Mouse (Mus musculus): ENCODE results near the gene Lpar1. TPM values are rescaled to one million over a fixed set of nuclear protein-coding genes. Genes with fewer than 3 reads are reported as not detected.

The Lpar1 gene
- polyA plus RNA-seq, 1 experiment from 2014 or later = 37.4 TPM

DNA sequence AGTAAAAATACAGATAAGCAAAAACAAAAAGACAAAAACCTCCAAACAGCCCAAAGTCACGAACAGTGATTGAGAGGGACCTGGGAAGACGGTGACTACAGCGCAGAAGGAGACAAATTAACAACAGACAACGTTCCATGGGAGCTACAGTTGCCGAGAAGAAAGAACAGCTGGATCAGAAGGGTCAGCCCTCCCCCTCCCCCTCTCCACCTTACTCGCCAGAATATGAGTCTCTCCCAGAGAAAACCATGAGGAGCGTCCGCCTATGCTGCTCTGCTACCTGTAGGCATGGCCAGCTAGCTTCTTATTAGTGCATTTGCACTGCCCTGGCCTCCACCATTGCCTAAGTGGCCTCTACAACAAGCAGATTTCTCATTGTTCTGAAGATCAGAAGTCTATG, 32.6 kb downstream of the Lpar1 start:
- no peaks in the 10 kb centered on the region for H3K27me3 ChIP-seq (ENCODE audit: control insufficient read depth, insufficient read depth, low read length)
- no peak overlapping the region for H3K4me2 ChIP-seq (replicated peaks; ENCODE audit: low read depth, low read length)
- 0 out of 2 replicates have a peak, but pooled peaks cover 4% of the 10 kb centered on the region for H3K4me1 ChIP-seq (ENCODE audit: control insufficient read depth, insufficient read depth, low read length)
- H3K36me3 ChIP-seq (ENCODE audit: control insufficient read depth, insufficient read depth, low read length) = no peaks in the 10 kb centered on the region
- no peak for ATAC-seq (ENCODE audit: low FRiP score, low TSS enrichment)
- no peak overlapping the region for H3K9ac ChIP-seq (ENCODE audit: low read depth, low read length)
- no peak overlapping the region for H3K27ac ChIP-seq (ENCODE audit: low read depth, low read length)
- H3K4me3 ChIP-seq (ENCODE audit: low read length) = no peak overlapping the region
- 73% methylated on average over 8 of the region's 8 CpGs for WGBS
- no peaks in the 10 kb centered on the region for H3K9me3 ChIP-seq (ENCODE audit: control insufficient read depth, low read length)

DNA sequence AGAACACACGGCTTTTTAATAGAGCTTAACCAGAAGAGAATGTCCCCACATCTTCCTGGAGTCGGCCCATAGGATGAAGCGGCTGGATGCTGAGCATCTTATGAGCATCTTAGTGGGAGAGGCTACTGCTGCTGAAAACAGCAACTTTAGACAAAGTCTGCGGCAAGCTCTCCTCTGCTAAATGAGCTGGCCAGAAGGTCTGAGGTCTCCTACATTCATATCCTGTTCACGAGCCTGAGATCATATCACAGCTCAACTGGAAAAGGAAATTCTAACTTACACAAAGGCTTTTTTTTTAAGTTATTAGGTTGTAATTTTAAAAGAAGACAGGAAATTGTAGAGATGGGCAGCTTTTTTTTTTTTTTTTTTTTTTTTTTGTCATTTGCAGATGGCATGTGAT, 33.2 kb downstream of the Lpar1 start:
- Histone ChIP-seq H3K36me3 (ENCODE audit: control insufficient read depth, insufficient read depth, low read length) (no peaks in the 10 kb centered on the region), H3K4me2 (replicated peaks; ENCODE audit: low read depth, low read length) (no peak overlapping the region), H3K9me3 (ENCODE audit: control insufficient read depth, low read length) (no peaks in the 10 kb centered on the region), H3K27me3 (ENCODE audit: control insufficient read depth, insufficient read depth, low read length) (no peaks in the 10 kb centered on the region), H3K27ac (ENCODE audit: low read depth, low read length) (no peak overlapping the region), H3K9ac (ENCODE audit: low read depth, low read length) (no peak overlapping the region), H3K4me3 (ENCODE audit: low read length) (no peak overlapping the region), H3K4me1 (ENCODE audit: control insufficient read depth, insufficient read depth, low read length) (0 out of 2 replicates have a peak, but pooled peaks cover 4% of the 10 kb centered on the region)
- ATAC-seq (ENCODE audit: low FRiP score, low TSS enrichment) = no peak
- 76% methylated on average over 5 of the region's 5 CpGs for WGBS

DNA sequence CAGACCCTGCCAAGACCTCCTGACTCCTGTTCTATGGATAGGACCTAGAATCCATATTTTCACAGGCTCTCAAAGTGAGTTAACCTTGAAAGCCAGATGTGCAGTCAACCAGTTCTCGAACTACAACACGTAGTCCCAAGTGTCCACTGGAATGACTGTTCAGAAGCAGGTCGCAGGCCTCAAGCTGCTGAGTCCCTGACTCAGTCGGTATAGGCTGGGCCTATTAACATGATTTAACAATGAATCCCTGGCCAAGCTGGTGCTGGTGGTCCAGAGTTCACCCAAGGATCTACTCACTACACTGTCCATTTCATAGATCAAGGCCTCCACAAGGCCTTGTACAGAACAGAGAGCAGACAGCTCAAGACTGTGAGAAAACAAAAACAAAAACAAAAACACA, 33.8 kb downstream of the Lpar1 start:
- H3K4me3 ChIP-seq (ENCODE audit: low read length) = no peak overlapping the region
- 0 out of 2 replicates have a peak, but pooled peaks cover 4% of the 10 kb centered on the region for H3K4me1 ChIP-seq (ENCODE audit: control insufficient read depth, insufficient read depth, low read length)
- ATAC-seq (ENCODE audit: low FRiP score, low TSS enrichment) = no peak
- H3K27me3 ChIP-seq (ENCODE audit: control insufficient read depth, insufficient read depth, low read length) = no peaks in the 10 kb centered on the region
- H3K9ac ChIP-seq (ENCODE audit: low read depth, low read length) = no peak overlapping the region
- no peaks in the 10 kb centered on the region for H3K9me3 ChIP-seq (ENCODE audit: control insufficient read depth, low read length)
- no peak overlapping the region for H3K4me2 ChIP-seq (replicated peaks; ENCODE audit: low read depth, low read length)
- no peak overlapping the region for H3K27ac ChIP-seq (ENCODE audit: low read depth, low read length)
- WGBS = 75% methylated on average over 4 of the region's 4 CpGs
- no peaks in the 10 kb centered on the region for H3K36me3 ChIP-seq (ENCODE audit: control insufficient read depth, insufficient read depth, low read length)

GRCm38 (mm10) chr4:58518215-58518988, 35.3 kb downstream of the Lpar1 start:
- no peaks in the 10 kb centered on the region for H3K36me3 ChIP-seq (ENCODE audit: control insufficient read depth, insufficient read depth, low read length)
- H3K9ac ChIP-seq (ENCODE audit: low read depth, low read length) = no peak overlapping the region
- ATAC-seq (ENCODE audit: low FRiP score, low TSS enrichment) = no peak
- H3K27ac ChIP-seq (ENCODE audit: low read depth, low read length) = no peak overlapping the region
- no peaks in the 10 kb centered on the region for H3K27me3 ChIP-seq (ENCODE audit: control insufficient read depth, insufficient read depth, low read length)
- H3K4me2 ChIP-seq (replicated peaks; ENCODE audit: low read depth, low read length) = no peak overlapping the region
- H3K4me3 ChIP-seq (ENCODE audit: low read length) = no peak overlapping the region
- no peaks in the 10 kb centered on the region for H3K9me3 ChIP-seq (ENCODE audit: control insufficient read depth, low read length)
- 0 out of 2 replicates have a peak, but pooled peaks cover 4% of the 10 kb centered on the region for H3K4me1 ChIP-seq (ENCODE audit: control insufficient read depth, insufficient read depth, low read length)
- WGBS = 57% methylated on average over 9 of the region's 9 CpGs

GRCm38 (mm10) chr4:58516810-58517209, 36.9 kb downstream of the Lpar1 start:
- no peak overlapping the region for H3K27ac ChIP-seq (ENCODE audit: low read depth, low read length)
- H3K4me2 ChIP-seq (replicated peaks; ENCODE audit: low read depth, low read length) = no peak overlapping the region
- H3K4me3 ChIP-seq (ENCODE audit: low read length) = no peak overlapping the region
- no peaks in the 10 kb centered on the region for H3K36me3 ChIP-seq (ENCODE audit: control insufficient read depth, insufficient read depth, low read length)
- WGBS = 81% methylated on average over 3 of the region's 3 CpGs
- H3K27me3 ChIP-seq (ENCODE audit: control insufficient read depth, insufficient read depth, low read length) = no peaks in the 10 kb centered on the region
- H3K9me3 ChIP-seq (ENCODE audit: control insufficient read depth, low read length) = no peaks in the 10 kb centered on the region
- no peak overlapping the region for H3K9ac ChIP-seq (ENCODE audit: low read depth, low read length)
- H3K4me1 ChIP-seq (ENCODE audit: control insufficient read depth, insufficient read depth, low read length) = 0 out of 2 replicates have a peak, but pooled peaks cover 4% of the 10 kb centered on the region
- no peak for ATAC-seq (ENCODE audit: low FRiP score, low TSS enrichment)

- no peaks in the 10 kb centered on the region for H3K36me3 ChIP-seq (ENCODE audit: control insufficient read depth, insufficient read depth, low read length)
- H3K9ac ChIP-seq (ENCODE audit: low read depth, low read length) = no peak overlapping the region
- no peaks in the 10 kb centered on the region for H3K27me3 ChIP-seq (ENCODE audit: control insufficient read depth, insufficient read depth, low read length)
- no peak overlapping the region for H3K4me2 ChIP-seq (replicated peaks; ENCODE audit: low read depth, low read length)
- no peaks in the 10 kb centered on the region for H3K9me3 ChIP-seq (ENCODE audit: control insufficient read depth, low read length)
- H3K4me1 ChIP-seq (ENCODE audit: control insufficient read depth, insufficient read depth, low read length) = 0 out of 2 replicates have a peak, but pooled peaks cover 4% of the 10 kb centered on the region
- ATAC-seq (ENCODE audit: low FRiP score, low TSS enrichment) = no peak
- H3K4me3 ChIP-seq (ENCODE audit: low read length) = no peak overlapping the region
- 78% methylated on average over 5 of the region's 5 CpGs for WGBS
- no peak overlapping the region for H3K27ac ChIP-seq (ENCODE audit: low read depth, low read length)
Measured at GRCm38 (mm10) chr4:58516221-58516620, 37.5 kb downstream of the Lpar1 start.

DNA sequence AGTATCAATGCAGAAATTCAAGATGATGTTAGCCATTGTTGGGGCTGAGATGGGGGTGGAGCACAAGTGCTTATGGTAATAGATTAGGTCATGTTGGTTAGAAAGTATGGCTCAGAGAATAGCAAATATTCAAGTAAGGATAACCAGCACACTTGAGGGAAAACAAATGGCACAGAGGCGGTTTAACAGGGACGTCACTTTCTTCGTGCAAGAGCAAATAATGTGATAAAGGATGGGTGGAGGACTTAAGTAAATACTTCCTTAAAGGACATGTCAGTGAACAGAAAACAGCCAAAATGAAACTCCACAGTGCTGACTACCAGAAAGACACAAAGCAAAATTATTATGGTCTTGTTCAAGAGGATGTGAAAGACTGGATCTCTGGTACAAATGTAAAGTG, 42.1 kb downstream of the Lpar1 start:
- H3K27me3 ChIP-seq (ENCODE audit: control insufficient read depth, insufficient read depth, low read length) = no peaks in the 10 kb centered on the region
- H3K4me3 ChIP-seq (ENCODE audit: low read length) = no peak overlapping the region
- H3K36me3 ChIP-seq (ENCODE audit: control insufficient read depth, insufficient read depth, low read length) = no peaks in the 10 kb centered on the region
- no peak overlapping the region for H3K9ac ChIP-seq (ENCODE audit: low read depth, low read length)
- no peaks in the 10 kb centered on the region for H3K9me3 ChIP-seq (ENCODE audit: control insufficient read depth, low read length)
- 62% methylated on average over 3 of the region's 3 CpGs for WGBS
- ATAC-seq (ENCODE audit: low FRiP score, low TSS enrichment) = no peak
- H3K27ac ChIP-seq (ENCODE audit: low read depth, low read length) = no peak overlapping the region
- H3K4me1 ChIP-seq (ENCODE audit: control insufficient read depth, insufficient read depth, low read length) = no peaks in the 10 kb centered on the region
- H3K4me2 ChIP-seq (replicated peaks; ENCODE audit: low read depth, low read length) = no peak overlapping the region

DNA sequence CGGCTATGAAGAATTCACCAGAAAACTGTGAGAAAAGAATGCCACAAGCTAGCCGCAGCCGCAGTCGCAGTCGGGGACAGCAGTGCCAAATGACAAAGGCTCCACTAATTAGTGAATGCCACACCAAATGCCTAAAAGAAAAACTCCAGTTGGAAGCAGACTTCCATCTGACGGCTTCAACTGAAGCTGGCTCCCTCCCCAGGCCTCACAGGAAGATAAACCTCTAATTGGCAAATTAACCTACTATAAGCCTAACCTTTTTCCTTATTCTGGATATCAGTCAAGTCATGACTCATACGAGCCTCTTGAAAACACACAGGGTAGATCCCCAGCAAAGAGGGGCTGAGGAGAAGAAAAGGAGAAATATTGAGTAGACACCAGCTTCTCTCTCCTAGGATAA, 44.9 kb downstream of the Lpar1 start:
- Histone ChIP-seq H3K9ac (ENCODE audit: low read depth, low read length) (no peak overlapping the region), H3K4me3 (ENCODE audit: low read length) (no peak overlapping the region), H3K36me3 (ENCODE audit: control insufficient read depth, insufficient read depth, low read length) (no peaks in the 10 kb centered on the region), H3K27me3 (ENCODE audit: control insufficient read depth, insufficient read depth, low read length) (no peaks in the 10 kb centered on the region), H3K27ac (ENCODE audit: low read depth, low read length) (no peak overlapping the region), H3K4me1 (ENCODE audit: control insufficient read depth, insufficient read depth, low read length) (peaks cover 8% of the 10 kb centered on the region; the same call in 1 of the 2 replicates), H3K9me3 (ENCODE audit: control insufficient read depth, low read length) (no peaks in the 10 kb centered on the region), H3K4me2 (replicated peaks; ENCODE audit: low read depth, low read length) (no peak overlapping the region)
- WGBS = 76% methylated on average over 7 of the region's 7 CpGs
- no peak for ATAC-seq (ENCODE audit: low FRiP score, low TSS enrichment)

GRCm38 (mm10) chr4:58507536-58507935, 46.2 kb downstream of the Lpar1 start:
- H3K4me1 ChIP-seq (ENCODE audit: control insufficient read depth, insufficient read depth, low read length) = peaks cover 8% of the 10 kb centered on the region; the same call in 1 of the 2 replicates
- no peaks in the 10 kb centered on the region for H3K27me3 ChIP-seq (ENCODE audit: control insufficient read depth, insufficient read depth, low read length)
- H3K27ac ChIP-seq (ENCODE audit: low read depth, low read length) = no peak overlapping the region
- no peak overlapping the region for H3K4me2 ChIP-seq (replicated peaks; ENCODE audit: low read depth, low read length)
- H3K4me3 ChIP-seq (ENCODE audit: low read length) = no peak overlapping the region
- WGBS = 83% methylated on average over 6 of the region's 6 CpGs
- no peak for ATAC-seq (ENCODE audit: low FRiP score, low TSS enrichment)
- no peaks in the 10 kb centered on the region for H3K36me3 ChIP-seq (ENCODE audit: control insufficient read depth, insufficient read depth, low read length)
- H3K9me3 ChIP-seq (ENCODE audit: control insufficient read depth, low read length) = no peaks in the 10 kb centered on the region
- no peak overlapping the region for H3K9ac ChIP-seq (ENCODE audit: low read depth, low read length)

Data from kidney, embryonic 14.5 days (tissue).